Mouse (Mus musculus): ENCODE measurements around the gene Slc35b4. TPM values are rescaled to one million over a fixed set of nuclear protein-coding genes. Genes with fewer than 3 reads are reported as not detected.

The Slc35b4 gene
- polyA plus RNA-seq, 1 experiment from 2014 or later: 49.0 TPM

DNA sequence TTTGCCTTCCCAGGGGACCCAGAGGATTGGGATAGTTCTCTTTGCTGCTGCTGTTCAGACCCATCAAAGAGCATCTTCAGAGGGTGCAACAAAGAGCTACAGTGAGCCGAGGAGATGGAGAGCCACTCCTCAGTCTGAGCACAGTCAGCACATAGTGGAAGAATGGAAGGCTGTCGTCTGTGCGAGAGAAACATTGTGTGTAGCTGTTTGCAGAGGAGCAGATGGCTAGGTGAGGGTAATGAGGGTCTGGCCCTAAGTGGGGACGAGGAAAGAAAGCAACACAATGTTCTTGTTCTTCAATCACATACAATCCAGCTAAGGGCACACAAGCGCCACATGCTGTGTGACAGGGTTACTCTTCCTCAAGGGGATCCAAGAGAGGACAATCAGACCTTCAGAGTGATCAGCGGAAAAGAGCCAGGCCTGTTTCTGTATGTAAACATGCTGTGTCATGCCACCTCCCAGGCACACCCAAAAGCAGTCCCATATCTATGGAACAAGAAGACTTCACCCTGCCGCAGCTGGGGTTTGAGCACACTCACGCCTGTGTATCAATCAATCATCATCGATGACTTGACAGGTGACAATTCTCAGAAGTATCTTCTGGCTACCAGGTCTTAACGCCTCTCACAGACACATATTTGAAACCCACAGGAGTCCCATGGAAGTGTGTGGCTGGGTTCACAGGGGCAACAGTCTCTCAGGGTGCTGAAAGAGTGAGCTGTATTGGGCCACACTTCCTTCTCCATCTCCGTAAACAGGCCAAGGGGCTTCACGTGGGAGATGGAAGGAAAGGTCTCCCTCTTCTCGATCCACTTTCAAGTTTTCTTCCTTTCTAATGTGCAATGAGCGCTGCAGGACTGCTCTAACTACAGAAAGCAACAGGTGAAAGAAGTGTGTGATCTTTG, 19.8 kb downstream of the Slc35b4 start:
- ATAC-seq: no peak
- no peaks in the 10 kb centered on the region for H3K9me3 ChIP-seq (ENCODE audit: control insufficient read depth, low read length)
- peaks cover 46% of the 10 kb centered on the region for H3K4me1 ChIP-seq (replicated peaks; ENCODE audit: control insufficient read depth, insufficient read depth, low read length)
- no peak overlapping the region for H3K4me3 ChIP-seq (replicated peaks; ENCODE audit: low read length)
- H3K36me3 ChIP-seq (ENCODE audit: control insufficient read depth, insufficient read depth): peaks cover 18% of the 10 kb centered on the region; the same call in 1 of the 2 replicates
- H3K27ac ChIP-seq (ENCODE audit: low read length): 0 out of 2 replicates have a peak overlapping the region, but pooled peaks have one; percentile 9
- no peak overlapping the region for H3K4me2 ChIP-seq (ENCODE audit: low read length)
- no peak overlapping the region for H3K9ac ChIP-seq (replicated peaks; ENCODE audit: low read depth, low read length)
- no peaks in the 10 kb centered on the region for H3K27me3 ChIP-seq (replicated peaks; ENCODE audit: control insufficient read depth, insufficient read depth, low read length)
- WGBS: 69% methylated on average over 14 of the region's 14 CpGs

DNA sequence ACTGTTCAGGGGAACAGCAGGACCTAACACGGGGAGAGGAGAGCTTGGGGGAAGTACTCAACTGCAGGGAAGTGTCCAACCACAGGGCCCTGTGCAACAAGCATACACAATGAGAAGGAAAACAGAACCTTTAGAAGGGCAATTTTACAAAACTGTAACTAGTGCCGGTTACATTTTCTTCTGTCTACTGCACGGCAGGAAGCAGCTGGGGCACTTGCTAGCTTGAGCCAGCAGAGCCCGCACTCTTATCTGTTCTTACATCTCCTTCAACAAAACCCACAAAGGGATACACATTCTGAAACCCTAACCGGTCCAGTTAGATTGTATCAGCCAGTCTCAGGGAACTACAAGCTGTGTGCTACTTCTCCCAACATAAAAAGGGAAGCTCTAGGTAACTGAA, 20.9 kb downstream of the Slc35b4 start:
- Histone ChIP-seq H3K9me3 (ENCODE audit: control insufficient read depth, low read length) (no peaks in the 10 kb centered on the region), H3K9ac (replicated peaks; ENCODE audit: low read depth, low read length) (no peak overlapping the region), H3K36me3 (ENCODE audit: control insufficient read depth, insufficient read depth) (peaks cover 14% of the 10 kb centered on the region; the same call in 1 of the 2 replicates), H3K4me3 (replicated peaks; ENCODE audit: low read length) (no peak overlapping the region), H3K27ac (ENCODE audit: low read length) (0 out of 2 replicates have a peak overlapping the region, but pooled peaks have one; percentile 10), H3K27me3 (replicated peaks; ENCODE audit: control insufficient read depth, insufficient read depth, low read length) (no peaks in the 10 kb centered on the region), H3K4me1 (replicated peaks; ENCODE audit: control insufficient read depth, insufficient read depth, low read length) (peaks cover 47% of the 10 kb centered on the region), H3K4me2 (ENCODE audit: low read length) (no peak overlapping the region)
- ATAC-seq: no peak
- 60% methylated on average over 5 of the region's 5 CpGs for WGBS

DNA sequence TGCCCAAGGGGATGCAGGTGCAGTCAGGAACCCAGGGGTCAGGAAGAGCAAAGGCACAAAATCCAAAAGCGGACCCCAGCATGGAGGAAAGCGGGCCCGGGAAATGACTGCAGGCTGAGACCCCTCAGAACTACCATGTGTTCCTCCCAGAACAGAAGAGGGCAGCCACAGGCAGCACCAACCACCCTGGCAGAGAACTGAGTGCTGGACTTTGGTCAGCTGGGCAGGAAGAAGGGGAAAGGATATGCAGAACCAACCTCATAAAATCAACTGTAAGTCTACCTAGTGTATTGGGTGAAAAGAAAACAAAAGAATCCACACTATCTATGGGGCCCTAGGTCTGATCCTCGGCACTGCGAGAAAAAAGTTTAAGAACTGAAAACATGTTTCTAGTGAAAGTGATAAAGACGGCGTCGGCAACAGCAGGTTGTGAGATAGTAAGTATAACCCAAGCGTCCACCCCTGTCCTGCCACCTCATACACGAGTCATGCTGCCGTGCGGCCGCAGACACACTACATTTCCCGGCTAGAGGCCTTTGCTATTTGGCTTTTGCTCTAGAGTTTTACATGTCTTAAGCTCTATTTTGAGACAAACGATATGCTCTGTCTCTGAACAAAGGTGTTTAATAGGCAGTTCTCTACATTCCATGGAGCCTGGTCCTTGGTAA, 21.6 kb downstream of the Slc35b4 start:
- peak overlapping the region; percentile 88 for H3K27ac ChIP-seq (ENCODE audit: low read length)

DNA sequence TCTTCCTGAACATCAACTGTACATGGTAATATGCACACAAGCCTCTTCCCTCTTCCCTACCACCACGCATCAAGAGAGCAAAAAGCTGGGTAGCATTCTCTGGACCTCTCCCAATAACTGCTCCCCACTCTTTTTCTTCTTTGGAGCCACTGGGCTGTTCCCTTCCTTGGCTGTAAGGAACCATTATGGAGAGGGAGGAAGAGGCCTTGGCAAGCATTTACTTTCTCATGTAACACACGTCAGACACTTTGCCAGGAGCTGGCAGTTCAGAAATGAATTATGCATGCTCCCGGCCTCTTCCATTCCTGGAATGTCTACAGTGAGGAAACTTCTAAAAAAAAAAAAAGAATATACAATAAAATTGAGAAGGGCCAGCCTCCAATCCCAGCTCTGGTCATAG, 22.7 kb downstream of the Slc35b4 start:
- H3K4me2 ChIP-seq (ENCODE audit: low read length): peak overlapping the region; percentile 18
- no peaks in the 10 kb centered on the region for H3K27me3 ChIP-seq (replicated peaks; ENCODE audit: control insufficient read depth, insufficient read depth, low read length)
- H3K27ac ChIP-seq (ENCODE audit: low read length): peak overlapping the region; percentile 95
- H3K9me3 ChIP-seq (ENCODE audit: control insufficient read depth, low read length): no peaks in the 10 kb centered on the region
- peak; percentile 88 for ATAC-seq
- H3K36me3 ChIP-seq (ENCODE audit: control insufficient read depth, insufficient read depth): peaks cover 10% of the 10 kb centered on the region; the same call in 1 of the 2 replicates
- peaks cover 50% of the 10 kb centered on the region for H3K4me1 ChIP-seq (replicated peaks; ENCODE audit: control insufficient read depth, insufficient read depth, low read length)
- peak overlapping the region; percentile 6; the same call in 1 of the 2 replicates for H3K9ac ChIP-seq (replicated peaks; ENCODE audit: low read depth, low read length)
- no peak overlapping the region for H3K4me3 ChIP-seq (replicated peaks; ENCODE audit: low read length)
- 13% methylated on average over 3 of the region's 3 CpGs for WGBS

More for the DNA sequence above, 21.6 kb downstream of the Slc35b4 start:
- H3K4me3 ChIP-seq (replicated peaks; ENCODE audit: low read length): no peak overlapping the region
- no peak overlapping the region; the same call in 1 of the 2 replicates for H3K9ac ChIP-seq (replicated peaks; ENCODE audit: low read depth, low read length)
- H3K36me3 ChIP-seq (ENCODE audit: control insufficient read depth, insufficient read depth): peaks cover 12% of the 10 kb centered on the region; the same call in 1 of the 2 replicates
- no peak overlapping the region for H3K4me2 ChIP-seq (ENCODE audit: low read length)
- H3K27me3 ChIP-seq (replicated peaks; ENCODE audit: control insufficient read depth, insufficient read depth, low read length): no peaks in the 10 kb centered on the region
- no peaks in the 10 kb centered on the region for H3K9me3 ChIP-seq (ENCODE audit: control insufficient read depth, low read length)
- ATAC-seq: no peak
- peaks cover 50% of the 10 kb centered on the region for H3K4me1 ChIP-seq (replicated peaks; ENCODE audit: control insufficient read depth, insufficient read depth, low read length)
- 87% methylated on average over 15 of the region's 15 CpGs for WGBS

DNA sequence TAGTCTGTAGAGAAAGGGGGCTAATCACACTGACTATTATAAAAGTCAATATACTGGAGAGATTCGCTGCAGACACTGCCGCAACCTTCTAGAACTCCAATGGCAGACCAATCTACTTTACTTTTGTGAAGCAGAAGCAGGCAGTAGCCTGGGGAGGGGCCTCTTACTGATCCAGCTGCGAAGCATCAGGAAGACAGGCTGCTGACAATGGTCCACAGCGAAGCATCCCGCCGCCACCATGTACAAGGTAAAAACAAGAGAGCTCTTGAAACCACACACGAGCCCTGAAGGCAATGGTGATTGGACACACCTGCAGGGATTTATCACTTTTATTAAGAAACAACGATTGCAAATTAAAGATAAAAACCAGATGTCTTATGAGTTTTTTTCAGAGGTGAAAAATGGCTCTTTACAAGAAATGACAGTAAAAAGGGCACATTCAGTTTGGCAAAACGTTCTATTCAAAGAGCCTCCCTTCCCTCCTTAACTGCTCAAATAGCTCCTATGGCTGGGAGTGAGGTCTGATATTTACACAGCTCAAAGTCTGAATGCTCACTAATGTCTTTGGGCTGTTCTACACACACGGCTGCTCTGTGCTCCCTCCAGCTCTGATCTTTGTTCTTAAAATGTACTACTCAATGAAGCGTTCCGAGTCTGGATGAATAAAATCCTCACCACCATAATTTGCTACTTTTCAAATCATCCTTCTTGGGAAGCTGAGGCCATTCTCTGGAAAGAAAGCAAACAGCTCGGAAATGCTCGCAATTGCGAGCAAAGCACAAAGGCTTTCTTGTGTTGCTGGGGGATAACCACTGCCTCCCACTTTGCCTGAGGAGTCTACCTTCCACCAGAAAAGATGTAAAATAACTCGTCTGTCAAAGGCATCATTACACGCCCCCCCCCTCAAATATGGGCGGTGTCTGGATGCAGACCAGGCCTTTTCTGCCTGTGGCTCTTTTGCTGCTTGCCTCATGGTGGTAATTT, 23.6 kb downstream of the Slc35b4 start:
- peak overlapping the region; percentile 6; the same call in 1 of the 2 replicates for H3K9ac ChIP-seq (replicated peaks; ENCODE audit: low read depth, low read length)
- ATAC-seq: peak; percentile 80
- 27% methylated on average over 18 of the region's 18 CpGs for WGBS

DNA sequence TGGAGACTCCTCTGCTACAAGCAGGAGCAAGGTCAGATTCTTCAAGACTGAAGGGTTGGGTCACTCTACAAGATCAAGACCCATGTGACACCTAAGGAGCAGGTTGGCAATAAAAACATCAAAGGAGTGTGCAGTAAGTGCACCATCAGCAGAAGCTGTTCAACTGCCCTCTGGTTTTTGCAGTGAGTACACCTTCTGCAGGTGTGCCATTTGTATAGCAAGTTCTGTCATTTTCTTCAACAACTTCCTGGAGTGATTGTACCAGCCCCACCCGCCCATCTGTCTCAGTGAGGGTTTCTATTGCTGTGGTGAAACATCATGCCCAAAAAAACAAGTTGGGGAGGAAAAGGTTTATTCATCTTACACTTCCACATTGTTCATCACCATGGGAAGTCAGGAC, 27.1 kb downstream of the Slc35b4 start:
- no peak overlapping the region for H3K9ac ChIP-seq (replicated peaks; ENCODE audit: low read depth, low read length)
- H3K36me3 ChIP-seq (ENCODE audit: control insufficient read depth, insufficient read depth): no peaks in the 10 kb centered on the region
- peak overlapping the region; percentile 79 for H3K27ac ChIP-seq (ENCODE audit: low read length)
- no peaks in the 10 kb centered on the region for H3K9me3 ChIP-seq (ENCODE audit: control insufficient read depth, low read length)
- H3K4me1 ChIP-seq (replicated peaks; ENCODE audit: control insufficient read depth, insufficient read depth, low read length): peaks cover 38% of the 10 kb centered on the region
- no peak for ATAC-seq
- H3K27me3 ChIP-seq (replicated peaks; ENCODE audit: control insufficient read depth, insufficient read depth, low read length): no peaks in the 10 kb centered on the region
- 91% methylated on average over 1 of the region's 1 CpGs for WGBS
- H3K4me3 ChIP-seq (replicated peaks; ENCODE audit: low read length): no peak overlapping the region
- H3K4me2 ChIP-seq (ENCODE audit: low read length): no peak overlapping the region

More for the DNA sequence above, 23.6 kb downstream of the Slc35b4 start:
- H3K4me2 ChIP-seq (ENCODE audit: low read length): peak overlapping the region; percentile 18
- no peak overlapping the region for H3K4me3 ChIP-seq (replicated peaks; ENCODE audit: low read length)
- H3K9me3 ChIP-seq (ENCODE audit: control insufficient read depth, low read length): no peaks in the 10 kb centered on the region
- H3K36me3 ChIP-seq (ENCODE audit: control insufficient read depth, insufficient read depth): peaks cover 7% of the 10 kb centered on the region; the same call in 1 of the 2 replicates
- H3K27ac ChIP-seq (ENCODE audit: low read length): peak overlapping the region; percentile 95
- no peaks in the 10 kb centered on the region for H3K27me3 ChIP-seq (replicated peaks; ENCODE audit: control insufficient read depth, insufficient read depth, low read length)
- H3K4me1 ChIP-seq (replicated peaks; ENCODE audit: control insufficient read depth, insufficient read depth, low read length): peaks cover 56% of the 10 kb centered on the region

DNA sequence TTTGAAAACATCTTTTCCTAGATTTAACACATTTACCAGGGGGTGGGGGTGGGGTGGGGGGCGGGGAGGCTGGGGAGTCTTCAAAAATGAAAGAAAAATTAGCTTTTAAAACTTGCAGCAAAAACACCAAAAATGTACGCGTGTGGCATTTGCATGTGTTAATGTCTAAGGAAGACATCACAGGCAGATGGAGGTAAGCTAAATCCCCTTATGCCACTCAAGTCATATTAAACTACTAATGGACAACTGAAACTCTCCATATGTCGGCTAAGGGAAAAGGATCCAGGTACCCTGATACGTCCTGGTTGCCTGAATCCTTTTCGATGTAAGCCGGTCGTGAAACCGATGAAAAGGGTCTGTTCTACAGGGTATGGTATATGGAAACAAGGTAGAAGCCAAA, 27.8 kb downstream of the Slc35b4 start:
- 0 out of 2 replicates have a peak, but pooled peaks have one; percentile 13 for ATAC-seq
- Histone ChIP-seq H3K9ac (replicated peaks; ENCODE audit: low read depth, low read length) (no peak overlapping the region), H3K36me3 (ENCODE audit: control insufficient read depth, insufficient read depth) (no peaks in the 10 kb centered on the region), H3K4me3 (replicated peaks; ENCODE audit: low read length) (no peak overlapping the region), H3K27me3 (replicated peaks; ENCODE audit: control insufficient read depth, insufficient read depth, low read length) (no peaks in the 10 kb centered on the region), H3K4me1 (replicated peaks; ENCODE audit: control insufficient read depth, insufficient read depth, low read length) (peaks cover 30% of the 10 kb centered on the region), H3K27ac (ENCODE audit: low read length) (peak overlapping the region; percentile 79), H3K9me3 (ENCODE audit: control insufficient read depth, low read length) (no peaks in the 10 kb centered on the region), H3K4me2 (ENCODE audit: low read length) (no peak overlapping the region)
- WGBS: 61% methylated on average over 9 of the region's 9 CpGs

DNA sequence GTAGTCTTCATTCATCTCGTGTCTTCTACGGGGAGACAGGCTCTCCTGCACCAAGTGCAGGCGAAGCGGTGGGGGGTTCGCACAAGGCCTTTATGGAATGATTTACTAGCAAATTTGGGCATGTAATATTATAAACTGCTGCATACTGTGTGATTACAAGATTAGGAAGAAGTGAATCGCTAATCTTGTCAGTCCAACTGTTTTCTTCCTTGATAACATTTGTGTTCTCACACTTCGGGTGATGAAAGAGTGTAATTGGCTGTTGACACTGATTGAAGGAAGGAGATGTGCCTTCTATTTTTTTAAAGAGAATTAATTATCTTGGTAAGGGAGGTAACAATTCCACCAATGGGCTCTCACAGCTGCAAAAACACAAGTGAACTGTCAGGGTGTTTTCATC, 28.3 kb downstream of the Slc35b4 start:
- H3K4me2 ChIP-seq (ENCODE audit: low read length): no peak overlapping the region
- H3K4me1 ChIP-seq (replicated peaks; ENCODE audit: control insufficient read depth, insufficient read depth, low read length): peaks cover 26% of the 10 kb centered on the region
- peak overlapping the region; percentile 72 for H3K27ac ChIP-seq (ENCODE audit: low read length)
- H3K36me3 ChIP-seq (ENCODE audit: control insufficient read depth, insufficient read depth): no peaks in the 10 kb centered on the region
- no peak overlapping the region for H3K9ac ChIP-seq (replicated peaks; ENCODE audit: low read depth, low read length)
- no peaks in the 10 kb centered on the region for H3K27me3 ChIP-seq (replicated peaks; ENCODE audit: control insufficient read depth, insufficient read depth, low read length)
- peak; percentile 26 for ATAC-seq
- no peaks in the 10 kb centered on the region for H3K9me3 ChIP-seq (ENCODE audit: control insufficient read depth, low read length)
- H3K4me3 ChIP-seq (replicated peaks; ENCODE audit: low read length): no peak overlapping the region
- 42% methylated on average over 7 of the region's 7 CpGs for WGBS

Measured in forebrain, embryonic 16.5 days (tissue).